Mouse (Mus musculus) testis, adult 2 months (tissue): ENCODE results near the gene Prr5l.

ENCODE experiments used
- CTCF ChIP-seq: fragments of 200-500 bp; IDR thresholded peaks from 2 replicates; pipeline ENCODE4 v1.5.1; 2012; ENCODE audit warnings: low read depth, mild to moderate bottlenecking, inconsistent platforms, low read length, moderate library complexity; ENCODE audit not compliant: control insufficient read depth, insufficient read depth, insufficient replicate concordance
- POLR2A ChIP-seq: fragments of 200-500 bp; IDR thresholded peaks from 2 replicates; pipeline ENCODE4 v1.6.1; 2012; ENCODE audit warnings: low read depth, mild to moderate bottlenecking, inconsistent platforms, low read length, moderate library complexity; ENCODE audit not compliant: control insufficient read depth

DNA sequence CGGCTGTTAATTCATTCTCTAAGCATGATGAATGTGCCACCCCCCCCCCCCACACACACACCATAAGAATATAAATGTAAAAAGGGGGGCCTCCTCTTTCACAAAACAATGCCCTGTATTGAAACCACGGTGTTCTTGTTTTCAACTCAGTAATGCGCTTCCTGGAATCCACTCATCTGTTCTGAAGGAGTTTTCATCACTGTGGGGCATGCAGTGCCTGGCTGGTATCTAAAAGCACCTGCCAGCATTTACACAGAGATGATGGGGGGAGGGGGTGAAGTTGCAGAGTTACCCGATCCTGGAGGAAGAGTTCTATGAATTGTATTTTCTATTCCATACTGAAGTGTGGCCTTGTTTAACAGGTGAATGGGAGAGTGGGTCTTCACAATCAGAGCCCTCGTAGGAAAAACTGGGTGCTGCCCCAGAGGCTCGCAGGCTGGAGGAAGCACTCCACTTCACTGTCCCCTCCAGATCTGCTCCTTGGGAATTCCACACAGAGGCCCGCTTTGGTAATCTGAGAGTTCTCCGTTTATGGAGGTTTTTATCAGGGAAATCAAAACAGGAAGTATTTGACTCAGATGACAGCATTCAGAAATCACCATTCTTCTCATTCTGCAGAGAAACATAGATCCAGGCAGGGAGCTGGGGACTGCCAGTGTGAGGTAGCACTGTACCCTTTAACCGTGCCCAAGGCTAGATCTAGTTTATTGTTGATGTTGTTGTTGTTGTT, 52.5 kb downstream of the Prr5l start:
- TF ChIP-seq POLR2A, result no peak
- TF ChIP-seq CTCF, result no peak
